Mouse (Mus musculus): ENCODE data around the gene Klhdc7a.

Klhdc7a gene

DNA sequence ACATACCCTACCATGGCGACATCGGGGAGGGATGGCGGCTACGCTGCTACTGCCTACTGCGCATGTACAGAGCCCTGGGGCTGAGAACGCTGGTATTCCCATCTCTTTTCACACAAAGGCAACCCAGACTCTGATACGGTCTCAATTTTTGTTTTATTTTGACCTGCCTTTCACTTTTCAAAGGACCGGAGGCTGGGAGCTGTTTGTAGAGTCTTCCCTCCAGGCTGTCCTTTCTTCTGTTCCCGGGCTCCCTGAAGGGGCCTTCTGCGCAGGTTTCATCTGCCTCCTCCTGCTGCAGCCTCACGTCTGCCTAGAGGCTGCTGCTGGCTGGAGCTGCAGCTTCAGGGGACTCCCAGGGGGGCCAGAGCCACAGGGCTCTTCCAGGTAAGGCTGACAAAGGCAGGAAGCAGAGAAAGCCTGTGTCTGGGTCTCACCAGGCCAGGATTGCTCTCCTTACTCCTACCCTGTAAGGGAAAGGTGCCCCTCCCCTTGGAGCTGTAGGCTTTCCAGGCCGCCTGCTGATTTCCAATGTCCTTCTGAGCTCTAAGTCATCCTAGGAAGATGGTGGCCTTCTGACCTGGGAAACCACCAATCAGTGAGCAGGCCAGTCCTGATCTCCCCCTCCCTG is 7.6 kb downstream of the Klhdc7a start:
- in situ Hi-C loops (cut with MboI, MseI) = no loop called here

DNA sequence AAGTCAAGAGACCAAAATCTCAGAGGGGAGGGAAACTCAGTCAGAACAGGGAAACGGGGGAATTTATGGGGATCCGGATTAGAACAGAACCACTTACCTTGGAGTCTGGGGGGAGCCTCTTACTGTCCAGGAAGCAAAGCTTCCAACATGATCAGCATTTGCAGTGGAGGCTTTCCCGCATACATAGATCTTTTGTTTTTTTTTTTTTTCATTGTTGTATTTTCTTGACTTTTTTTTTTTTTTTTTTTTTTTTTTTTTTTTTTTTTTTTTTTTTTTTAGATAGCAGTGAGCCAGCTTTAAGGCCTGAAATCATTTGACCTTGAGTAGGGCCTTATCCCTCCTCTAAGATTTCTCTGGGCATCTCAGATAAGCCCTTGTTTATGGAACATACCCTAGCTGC is 8.6 kb downstream of the Klhdc7a start:
- in situ Hi-C loops (cut with MboI, MseI) = no loop called here

- in situ Hi-C loops (cut with MboI, MseI) = no loop called here
These were observed 16.8 kb downstream of the Klhdc7a start for GRCm38 (mm10) chr4:139950876-139951485.

GRCm38 (mm10) chr4:139950431-139950848 is 17.4 kb downstream of the Klhdc7a start:
- in situ Hi-C loops (cut with MboI, MseI) = no loop called here

- in situ Hi-C loops (cut with MboI, MseI) = no loop called here
These were observed 19.2 kb downstream of the Klhdc7a start for GRCm38 (mm10) chr4:139948591-139948990.

DNA sequence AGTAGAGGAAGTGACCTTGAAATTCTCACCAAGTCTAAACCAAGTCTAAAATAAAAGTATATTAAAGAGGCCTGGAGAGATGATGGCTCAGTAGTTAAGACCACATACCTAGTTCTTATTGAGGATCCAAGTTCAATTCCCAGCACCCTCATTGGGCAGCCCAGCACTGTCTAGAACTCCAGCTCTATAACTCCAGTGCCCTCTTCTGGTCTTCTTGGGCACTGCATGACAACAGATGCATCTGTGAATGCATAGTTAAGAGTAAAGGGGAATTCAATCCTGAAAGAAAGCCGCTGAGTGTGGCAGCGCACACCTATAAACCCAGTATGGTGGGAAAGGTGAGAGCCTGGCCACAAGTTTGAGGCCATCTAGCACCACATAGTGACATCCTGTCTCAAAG is 20.5 kb downstream of the Klhdc7a start:
- in situ Hi-C loops (cut with MboI, MseI) = no loop called here

GRCm38 (mm10) chr4:139941831-139942230 is 26.0 kb downstream of the Klhdc7a start:
- in situ Hi-C loops (cut with MboI, MseI) = no loop called here

- in situ Hi-C loops (cut with MboI, MseI) = no loop called here
These were observed 32.3 kb downstream of the Klhdc7a start for GRCm38 (mm10) chr4:139935557-139935956.

DNA sequence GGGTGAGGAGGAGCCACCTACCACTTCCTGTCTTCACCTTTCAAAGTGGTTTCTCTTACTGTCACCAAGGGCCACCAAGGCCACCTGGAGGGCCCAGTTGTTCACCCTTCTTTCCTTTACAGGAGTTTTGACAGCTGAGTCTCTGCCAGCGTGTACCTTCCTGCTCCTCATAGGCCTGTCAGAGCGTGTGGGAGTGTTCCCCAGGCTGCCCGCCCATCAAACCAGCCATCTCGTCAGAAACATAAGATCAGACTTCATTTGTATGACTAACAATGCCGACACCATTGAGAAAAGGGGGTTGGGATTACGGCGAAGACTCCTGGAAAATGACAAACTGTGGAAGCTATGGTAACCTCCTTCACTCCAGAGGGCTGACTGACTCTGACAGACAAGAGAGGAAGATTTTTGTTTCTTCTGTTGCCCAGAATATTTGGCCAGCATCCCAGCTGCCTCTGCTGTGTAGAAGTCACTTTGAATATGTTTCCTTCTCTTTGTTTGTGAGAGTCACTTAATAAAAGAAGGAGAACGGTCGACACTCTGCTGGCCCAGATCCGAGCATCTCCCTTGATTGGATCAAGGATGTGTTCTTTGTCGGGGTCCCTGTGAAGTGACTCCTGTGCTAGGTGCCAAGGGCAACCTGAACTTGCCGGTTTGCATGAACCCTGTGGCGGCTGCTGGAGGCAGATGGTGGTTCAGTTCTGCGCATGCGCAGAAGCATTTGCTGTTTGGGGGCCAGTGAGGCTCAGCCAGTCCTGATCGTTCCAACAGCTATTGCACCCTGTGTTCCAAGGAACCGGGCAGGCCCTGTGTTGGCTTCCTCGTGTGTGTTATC is 34.6 kb downstream of the Klhdc7a start:
- in situ Hi-C loops (cut with MboI, MseI) = no loop called here

DNA sequence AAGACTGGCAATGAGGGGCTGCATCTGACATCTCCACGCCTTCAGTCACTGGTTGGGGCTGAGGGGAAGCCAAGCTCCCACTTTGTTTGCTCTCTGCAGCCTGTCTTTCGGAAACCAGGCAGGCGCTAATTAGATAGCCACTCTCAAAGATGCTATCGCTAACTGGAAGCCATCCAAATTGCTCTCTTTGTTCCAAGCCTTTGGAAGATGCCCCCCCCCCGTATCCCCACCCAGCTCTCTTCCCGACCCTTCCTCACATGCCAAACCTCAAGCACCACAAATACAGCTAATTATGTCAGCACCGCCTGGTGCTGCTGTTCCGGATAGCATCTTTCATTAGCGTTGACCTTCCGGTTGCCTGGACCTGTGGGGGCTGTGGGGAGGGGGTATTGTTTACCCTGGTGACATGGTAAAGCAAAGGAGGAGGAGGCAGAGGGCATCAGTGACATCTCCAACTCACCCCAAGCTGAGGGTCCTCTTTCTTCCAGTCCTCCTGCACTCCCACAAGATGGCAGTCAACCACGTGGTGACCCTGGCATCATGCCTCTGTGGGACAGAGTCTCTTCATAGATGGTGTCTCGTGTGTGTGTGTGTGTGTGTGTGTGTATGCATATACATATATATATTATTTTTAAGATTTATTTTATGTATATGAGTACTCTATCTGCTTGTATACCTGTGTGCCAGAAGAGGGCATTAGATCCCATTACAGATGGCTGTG is 35.9 kb downstream of the Klhdc7a start:
- in situ Hi-C loops (cut with MboI, MseI) = no loop called here

GRCm38 (mm10) chr4:139930885-139931284 is 36.9 kb downstream of the Klhdc7a start:
- in situ Hi-C loops (cut with MboI, MseI) = no loop called here

- in situ Hi-C loops (cut with MboI, MseI) = no loop called here
These were observed 41.7 kb downstream of the Klhdc7a start for GRCm38 (mm10) chr4:139926161-139926561.

- in situ Hi-C loops (cut with MboI, MseI) = no loop called here
These were observed 42.3 kb downstream of the Klhdc7a start for GRCm38 (mm10) chr4:139925275-139926160.

GRCm38 (mm10) chr4:139916731-139917130 is 51.1 kb downstream of the Klhdc7a start:
- in situ Hi-C loops (cut with MboI, MseI) = no loop called here

Measured in T-helper 2 cell (primary cell).